Mouse (Mus musculus) B cell, adult 2 months (primary cell): ENCODE results near the gene Polr3a.

Experiments
- DNase-seq, 2 experiments: peaks; one replicate each; pipeline ENCODE4 v3.0.0; 2022

The Polr3a gene

GRCm38 (mm10) chr14:24486773-24487227, at the start of gene Polr3a, which contains the start of gene Rps24:
Gene Polr3a, minus strand, starts transcription at chr14:24487058.
Gene Rps24, plus strand, starts transcription at chr14:24487125.
- DNase-seq, result peak; percentile 90

GRCm38 (mm10) chr14:24534865-24535545, 48.1 kb upstream of the Polr3a start:
- no peak for DNase-seq

GRCm38 (mm10) chr14:24530228-24530627, 43.4 kb upstream of the Polr3a start:
- DNase-seq, result no peak

- no peak for DNase-seq
These were observed 39.6 kb upstream of the Polr3a start for GRCm38 (mm10) chr14:24526440-24526839.

- DNase-seq, result no peak
These were observed 39.0 kb upstream of the Polr3a start for GRCm38 (mm10) chr14:24525677-24526415.

GRCm38 (mm10) chr14:24525137-24525536, 38.3 kb upstream of the Polr3a start:
- DNase-seq, result no peak

- no peak for DNase-seq
These were observed 34.7 kb upstream of the Polr3a start for GRCm38 (mm10) chr14:24521597-24521996.

- DNase-seq, result no peak
These were observed 25.8 kb upstream of the Polr3a start for GRCm38 (mm10) chr14:24512527-24513161.

- no peak for DNase-seq
These were observed 23.8 kb upstream of the Polr3a start for GRCm38 (mm10) chr14:24510679-24511078.

- DNase-seq, result no peak
These were observed 23.4 kb upstream of the Polr3a start for GRCm38 (mm10) chr14:24510218-24510617.

GRCm38 (mm10) chr14:24509557-24509956, 22.7 kb upstream of the Polr3a start:
- DNase-seq, result no peak

- DNase-seq, result no peak
These were observed 21.4 kb upstream of the Polr3a start for GRCm38 (mm10) chr14:24508070-24508773.

- no peak for DNase-seq
These were observed 20.7 kb upstream of the Polr3a start for GRCm38 (mm10) chr14:24507452-24508069.

- DNase-seq, result no peak
These were observed 14.4 kb upstream of the Polr3a start for GRCm38 (mm10) chr14:24501256-24501655.

GRCm38 (mm10) chr14:24500845-24501186, 14.0 kb upstream of the Polr3a start:
- no peak for DNase-seq

- peak; percentile 69 for DNase-seq
These were observed 13.4 kb upstream of the Polr3a start for GRCm38 (mm10) chr14:24500091-24500844.

GRCm38 (mm10) chr14:24499478-24499877, 12.6 kb upstream of the Polr3a start:
- DNase-seq, result no peak

GRCm38 (mm10) chr14:24498561-24499255, 11.8 kb upstream of the Polr3a start:
- DNase-seq, result no peak

GRCm38 (mm10) chr14:24497443-24497842, 10.6 kb upstream of the Polr3a start:
- no peak for DNase-seq

- DNase-seq, result no peak
These were observed 9.6 kb upstream of the Polr3a start for GRCm38 (mm10) chr14:24496507-24496906.

- DNase-seq, result no peak
These were observed 6.4 kb upstream of the Polr3a start for GRCm38 (mm10) chr14:24493256-24493655.
